Mouse (Mus musculus): ENCODE data around the gene Rnf168. TPM values are rescaled to one million over a fixed set of nuclear protein-coding genes. Genes with fewer than 3 reads are reported as not detected.
"Not testable (repeated sequence)": the region's sequence is repeated elsewhere in the genome, so short reads cannot be mapped to it uniquely, and the experiment has no call there.

Gene Rnf168
- total RNA-seq (2014; rRNA removed; ENCODE audit: low replicate concordance) (19.1 and 30.1 TPM in 2 replicates), polyA plus RNA-seq (2015; fragmentation: Nextera tagmentation; extraction: Ambion mirVana) (14.1 and 14.8 TPM in 2 replicates)

GRCm38 (mm10) chr16:32277308-32278256, at the start of gene Rnf168:
Gene Rnf168 (plus strand): TSS chr16:32277459.
- under 1% methylated on average over 72 of the region's 75 CpGs for WGBS
- H3K9me3 ChIP-seq (replicated peaks; ENCODE audit: control insufficient read depth, low read length) = 0 out of 2 replicates have a peak, but pooled peaks cover 3% of the 10 kb centered on the region
- ATAC-seq (ENCODE audit: insufficient read depth, low read depth) = peak; percentile 91
- peak within 1 kb of the TSS; percentile 66 for H3K4me2 ChIP-seq (ENCODE audit: low read depth, low read length)
- H3K36me3 ChIP-seq (replicated peaks; ENCODE audit: control insufficient read depth, insufficient read depth, low read length) = peaks cover 10% of the 10 kb centered on the region
- no peaks in the 10 kb centered on the region for H3K27me3 ChIP-seq (ENCODE audit: control insufficient read depth, insufficient read depth, low read length)
- H3K27ac ChIP-seq (ENCODE audit: low read depth) = peak within 1 kb of the TSS; percentile 97
- peak within 1 kb of the TSS; percentile 88 for H3K9ac ChIP-seq (replicated peaks; ENCODE audit: low read depth, low read length)
- peak; percentile 88 for DNase-seq (ENCODE audit: low spot score)
- TF ChIP-seq CTCF (IDR thresholded peaks at IDR 0.05; ENCODE audit: low read depth) (no peak), EP300 (IDR thresholded peaks at IDR 0.05; ENCODE audit: low read depth) (peak; percentile 44; the same call in 1 of the 2 replicates)
- H3K4me3 ChIP-seq (ENCODE audit: low read depth, low read length) = peak within 1 kb of the TSS; percentile 94
- peaks cover 15% of the 10 kb centered on the region; the same call in 1 of the 2 replicates for H3K4me1 ChIP-seq (ENCODE audit: control insufficient read depth, insufficient read depth)

DNA sequence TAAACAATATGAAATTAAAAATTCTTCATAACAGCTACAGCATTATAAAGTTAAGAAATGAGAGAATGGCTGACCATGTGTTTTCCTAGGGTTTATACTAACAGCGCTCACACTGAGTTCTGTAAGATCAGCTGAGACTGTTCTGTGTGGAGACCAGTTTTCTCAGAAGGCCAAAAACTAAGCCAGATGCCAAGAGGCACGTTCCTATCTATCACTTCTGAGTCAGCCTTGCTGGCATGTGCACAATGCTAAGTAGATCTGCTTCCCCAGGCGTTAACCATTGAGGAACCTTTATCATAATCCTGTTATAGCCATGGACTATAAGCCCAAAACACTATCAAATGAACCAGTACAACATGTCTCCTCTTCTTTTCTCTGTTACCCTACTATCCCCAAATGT, 45.2 kb upstream of the Rnf168 start:
- H3K36me3 ChIP-seq (replicated peaks; ENCODE audit: control insufficient read depth, insufficient read depth, low read length) = peaks cover 19% of the 10 kb centered on the region
- ATAC-seq (ENCODE audit: insufficient read depth, low read depth) = peak; percentile 30; the same call in 1 of the 2 replicates
- DNase-seq (ENCODE audit: low spot score) = peak; percentile 46
- not testable (repeated sequence) for H3K9ac ChIP-seq (replicated peaks; ENCODE audit: low read depth, low read length); H3K27me3 ChIP-seq (ENCODE audit: control insufficient read depth, insufficient read depth, low read length); H3K4me1 ChIP-seq (ENCODE audit: control insufficient read depth, insufficient read depth); H3K4me3 ChIP-seq (ENCODE audit: low read depth, low read length); H3K9me3 ChIP-seq (replicated peaks; ENCODE audit: control insufficient read depth, low read length); H3K4me2 ChIP-seq (ENCODE audit: low read depth, low read length)
- H3K27ac ChIP-seq (ENCODE audit: low read depth) = peak overlapping the region; percentile 61
- WGBS = 42% methylated on average over 3 of the region's 3 CpGs

DNA sequence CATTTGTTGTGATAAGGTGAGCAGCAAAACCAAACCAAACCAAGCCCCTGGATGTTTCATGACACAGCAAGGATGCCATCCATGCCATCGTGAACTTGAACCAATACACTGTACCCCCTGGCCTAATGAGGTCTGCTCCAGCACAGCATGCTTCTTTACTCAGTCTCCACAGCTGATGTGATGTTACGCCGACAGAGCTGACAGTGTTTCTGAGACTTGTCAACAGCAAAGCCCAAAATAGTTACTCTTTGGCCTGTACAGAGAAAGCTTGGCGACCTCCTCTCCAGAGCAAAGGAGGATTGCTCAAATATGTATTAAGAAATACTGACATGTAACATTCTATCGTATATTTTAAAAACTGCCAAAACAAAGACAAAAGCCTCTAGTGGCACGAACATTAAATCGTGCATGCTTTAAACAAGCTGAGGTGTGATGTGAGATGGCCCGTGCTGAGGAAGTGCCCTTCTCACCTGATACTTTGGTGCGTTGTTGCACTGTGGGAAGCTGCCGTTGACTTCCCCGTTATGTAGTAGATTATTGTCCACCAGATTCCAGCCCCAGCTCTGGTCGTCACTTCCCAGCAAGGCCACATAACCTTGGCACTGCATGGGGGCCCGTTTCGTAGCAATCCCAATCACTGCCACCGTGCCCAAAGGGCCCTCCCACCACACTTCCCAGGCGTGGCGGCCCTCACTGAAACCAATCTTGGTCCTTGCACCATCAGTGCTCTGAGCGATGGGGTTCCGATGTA, 39.2 kb upstream of the Rnf168 start:
- peaks cover 9% of the 10 kb centered on the region for H3K36me3 ChIP-seq (replicated peaks; ENCODE audit: control insufficient read depth, insufficient read depth, low read length)
- TF ChIP-seq CTCF (IDR thresholded peaks at IDR 0.05; ENCODE audit: low read depth) = no peak
- TF ChIP-seq EP300 (IDR thresholded peaks at IDR 0.05; ENCODE audit: low read depth) = no peak
- peaks cover 10% of the 10 kb centered on the region for H3K4me1 ChIP-seq (ENCODE audit: control insufficient read depth, insufficient read depth)
- no peaks in the 10 kb centered on the region for H3K9me3 ChIP-seq (replicated peaks; ENCODE audit: control insufficient read depth, low read length)
- peak overlapping the region; percentile 15 for H3K4me2 ChIP-seq (ENCODE audit: low read depth, low read length)
- H3K9ac ChIP-seq (replicated peaks; ENCODE audit: low read depth, low read length) = no peak overlapping the region; the same call in 1 of the 2 replicates
- 46% methylated on average over 19 of the region's 19 CpGs for WGBS
- DNase-seq (ENCODE audit: low spot score) (peak; percentile 59), ATAC-seq (ENCODE audit: insufficient read depth, low read depth) (peak; percentile 82)
- no peak overlapping the region for H3K4me3 ChIP-seq (ENCODE audit: low read depth, low read length)
- H3K27me3 ChIP-seq (ENCODE audit: control insufficient read depth, insufficient read depth, low read length) = no peaks in the 10 kb centered on the region
- H3K27ac ChIP-seq (ENCODE audit: low read depth) = peak overlapping the region; percentile 93

- Histone ChIP-seq H3K4me2 (ENCODE audit: low read depth, low read length) (no peak overlapping the region), H3K27ac (ENCODE audit: low read depth) (peak overlapping the region; percentile 32), H3K9ac (replicated peaks; ENCODE audit: low read depth, low read length) (no peak overlapping the region), H3K4me1 (ENCODE audit: control insufficient read depth, insufficient read depth) (peaks cover 15% of the 10 kb centered on the region), H3K9me3 (replicated peaks; ENCODE audit: control insufficient read depth, low read length) (no peaks in the 10 kb centered on the region), H3K4me3 (ENCODE audit: low read depth, low read length) (no peak overlapping the region), H3K36me3 (replicated peaks; ENCODE audit: control insufficient read depth, insufficient read depth, low read length) (no peaks in the 10 kb centered on the region; the same call in none of the 2 replicates), H3K27me3 (ENCODE audit: control insufficient read depth, insufficient read depth, low read length) (no peaks in the 10 kb centered on the region)
- WGBS = 62% methylated on average over 2 of the region's 2 CpGs
- ATAC-seq (ENCODE audit: insufficient read depth, low read depth) (no peak), DNase-seq (ENCODE audit: low spot score) (no peak)
- TF ChIP-seq CTCF (IDR thresholded peaks at IDR 0.05; ENCODE audit: low read depth) (no peak), EP300 (IDR thresholded peaks at IDR 0.05; ENCODE audit: low read depth) (no peak)
Observed at GRCm38 (mm10) chr16:32239428-32240312, 37.6 kb upstream of the Rnf168 start.

GRCm38 (mm10) chr16:32243901-32244300, 33.4 kb upstream of the Rnf168 start:
- H3K4me1 ChIP-seq (ENCODE audit: control insufficient read depth, insufficient read depth) = peaks cover 26% of the 10 kb centered on the region
- no peak for TF ChIP-seq EP300 (IDR thresholded peaks at IDR 0.05; ENCODE audit: low read depth)
- TF ChIP-seq CTCF (IDR thresholded peaks at IDR 0.05; ENCODE audit: low read depth) = no peak
- H3K36me3 ChIP-seq (replicated peaks; ENCODE audit: control insufficient read depth, insufficient read depth, low read length) = no peaks in the 10 kb centered on the region; the same call in 1 of the 2 replicates
- H3K9ac ChIP-seq (replicated peaks; ENCODE audit: low read depth, low read length) = no peak overlapping the region
- no peak for ATAC-seq (ENCODE audit: insufficient read depth, low read depth)
- WGBS = 79% methylated on average over 3 of the region's 3 CpGs
- no peak overlapping the region for H3K4me3 ChIP-seq (ENCODE audit: low read depth, low read length)
- DNase-seq (ENCODE audit: low spot score) = no peak
- no peak overlapping the region for H3K4me2 ChIP-seq (ENCODE audit: low read depth, low read length)
- H3K27me3 ChIP-seq (ENCODE audit: control insufficient read depth, insufficient read depth, low read length) = no peaks in the 10 kb centered on the region
- H3K27ac ChIP-seq (ENCODE audit: low read depth) = no peak overlapping the region
- H3K9me3 ChIP-seq (replicated peaks; ENCODE audit: control insufficient read depth, low read length) = no peaks in the 10 kb centered on the region

Data from heart, postnatal 0 days (tissue).